Mouse (Mus musculus): ENCODE data around the gene Zzz3.

Zzz3 gene

DNA sequence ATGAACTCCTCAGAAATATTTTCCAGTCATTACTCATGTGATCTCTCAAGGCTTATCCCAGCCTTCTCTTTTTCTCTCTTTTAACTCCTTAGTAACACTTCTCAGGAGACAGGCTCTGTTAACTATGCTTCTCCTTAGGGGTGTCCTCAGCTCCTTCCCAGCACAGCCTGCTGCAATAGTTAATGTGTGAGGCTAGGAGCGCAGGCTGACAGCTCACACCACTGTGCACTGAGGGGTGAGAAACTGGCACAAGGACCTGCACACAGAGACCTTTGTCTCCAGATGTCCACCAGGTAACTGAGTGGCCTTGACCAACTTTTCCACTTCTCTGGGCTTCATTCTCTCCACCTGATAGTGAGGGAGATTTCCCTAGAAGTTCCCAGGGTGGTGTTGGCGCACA lies 102.6 kb downstream of the Zzz3 start:
- no peak for DNase-seq

GRCm38 (mm10) chr3:152498968-152499696 lies 103.9 kb downstream of the Zzz3 start:
- no peak for DNase-seq

GRCm38 (mm10) chr3:152507900-152508299 lies 112.6 kb downstream of the Zzz3 start:
- DNase-seq = no peak

DNA sequence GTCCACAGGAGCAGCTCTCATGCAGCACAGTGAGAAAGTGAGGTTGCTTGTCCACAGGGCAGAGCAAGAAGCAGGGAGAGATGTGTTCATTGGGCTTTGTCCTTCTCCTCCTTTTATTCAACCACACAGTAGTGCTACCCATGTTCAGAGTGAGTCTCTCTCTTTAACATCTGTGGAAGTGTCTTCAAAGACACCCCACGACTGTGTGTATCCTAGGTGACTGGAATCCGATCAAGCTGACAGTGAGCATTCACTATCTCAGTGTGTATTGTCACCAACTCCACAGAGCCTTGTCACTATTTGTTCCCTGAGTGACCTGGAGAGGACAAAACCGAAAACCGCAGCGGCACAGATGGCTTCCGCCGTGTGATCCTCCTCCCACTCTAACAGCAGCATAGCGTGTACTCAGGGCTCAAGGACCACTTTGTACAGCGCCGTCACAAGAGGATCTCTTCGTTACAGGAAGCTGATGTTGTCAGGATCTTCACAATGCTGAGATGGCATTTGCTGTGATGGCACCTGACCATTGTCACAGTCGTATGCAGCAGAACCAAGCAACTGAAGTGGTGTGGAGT lies 113.2 kb downstream of the Zzz3 start:
- no peak for DNase-seq

DNA sequence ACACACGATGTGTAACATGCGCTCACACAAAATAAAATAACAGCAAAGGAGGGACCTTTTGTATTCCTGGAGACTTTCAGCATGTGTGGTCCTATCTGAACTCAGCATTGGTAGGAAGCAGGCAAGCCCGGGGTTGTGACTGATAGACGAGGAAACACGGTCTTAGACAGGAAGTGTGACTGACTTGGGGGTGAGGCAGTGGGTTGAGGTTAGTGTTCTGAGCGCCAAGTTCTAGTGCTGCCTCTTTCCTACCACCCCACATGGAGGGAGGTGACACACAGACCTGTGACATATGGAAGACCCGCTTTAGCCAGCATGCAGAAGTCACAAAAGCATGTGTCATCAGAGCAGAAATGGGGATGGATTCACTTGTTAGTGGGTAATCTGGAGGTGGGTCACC lies 114.0 kb downstream of the Zzz3 start:
- DNase-seq = no peak

Data from right cerebral cortex, postnatal 25 days (tissue).